Mouse (Mus musculus): ENCODE data around the gene Nos1. TPM values are rescaled to one million over a fixed set of nuclear protein-coding genes. Genes with fewer than 3 reads are reported as not detected.

Nos1 gene
- total RNA-seq, 2 experiments from 2014 or later: 46.2 to 62.5 TPM

DNA sequence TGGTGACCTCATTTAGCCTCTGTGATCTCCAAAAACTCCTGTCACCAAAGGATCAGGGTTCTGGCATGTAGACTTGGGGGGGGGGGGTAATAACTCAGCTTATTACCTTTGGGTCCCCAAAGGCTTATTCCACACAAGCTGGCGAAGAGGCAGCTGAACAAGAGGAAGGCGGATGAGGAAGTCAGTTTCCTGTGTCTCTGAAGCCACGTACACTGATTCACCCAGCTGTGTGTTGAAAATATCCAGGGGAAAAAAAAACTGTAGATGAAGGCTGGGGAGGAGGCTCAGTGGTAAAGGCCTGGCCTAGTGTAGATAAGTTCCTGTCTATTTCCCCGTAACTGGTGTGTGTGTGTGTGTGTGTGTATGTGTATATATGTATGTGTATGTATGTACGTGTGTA, 110.7 kb downstream of the Nos1 start:
- no peak for DNase-seq (ENCODE audit: extremely low spot score in 1 of 2, low spot score in 1 of 2)

DNA sequence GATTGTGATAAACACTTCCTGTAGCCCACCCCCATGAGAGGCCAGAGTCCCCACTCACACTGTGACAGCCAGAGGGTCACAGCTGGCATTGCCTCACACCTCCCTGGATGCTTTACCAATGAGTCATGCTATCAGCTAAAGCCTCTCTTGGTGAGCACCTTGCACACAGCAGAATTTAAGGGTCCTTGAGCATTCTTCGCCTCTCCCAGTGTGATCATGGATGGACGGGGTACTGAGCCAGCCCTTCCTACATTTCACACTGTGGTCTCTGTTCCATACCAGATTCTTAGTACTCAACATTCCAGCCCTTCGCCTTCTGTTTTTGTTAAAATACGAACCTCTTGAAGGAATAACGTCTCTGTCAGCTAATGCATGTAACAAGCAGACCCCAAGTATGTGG, 113.2 kb downstream of the Nos1 start:
- DNase-seq (ENCODE audit: extremely low spot score in 1 of 2, low spot score in 1 of 2): no peak

DNA sequence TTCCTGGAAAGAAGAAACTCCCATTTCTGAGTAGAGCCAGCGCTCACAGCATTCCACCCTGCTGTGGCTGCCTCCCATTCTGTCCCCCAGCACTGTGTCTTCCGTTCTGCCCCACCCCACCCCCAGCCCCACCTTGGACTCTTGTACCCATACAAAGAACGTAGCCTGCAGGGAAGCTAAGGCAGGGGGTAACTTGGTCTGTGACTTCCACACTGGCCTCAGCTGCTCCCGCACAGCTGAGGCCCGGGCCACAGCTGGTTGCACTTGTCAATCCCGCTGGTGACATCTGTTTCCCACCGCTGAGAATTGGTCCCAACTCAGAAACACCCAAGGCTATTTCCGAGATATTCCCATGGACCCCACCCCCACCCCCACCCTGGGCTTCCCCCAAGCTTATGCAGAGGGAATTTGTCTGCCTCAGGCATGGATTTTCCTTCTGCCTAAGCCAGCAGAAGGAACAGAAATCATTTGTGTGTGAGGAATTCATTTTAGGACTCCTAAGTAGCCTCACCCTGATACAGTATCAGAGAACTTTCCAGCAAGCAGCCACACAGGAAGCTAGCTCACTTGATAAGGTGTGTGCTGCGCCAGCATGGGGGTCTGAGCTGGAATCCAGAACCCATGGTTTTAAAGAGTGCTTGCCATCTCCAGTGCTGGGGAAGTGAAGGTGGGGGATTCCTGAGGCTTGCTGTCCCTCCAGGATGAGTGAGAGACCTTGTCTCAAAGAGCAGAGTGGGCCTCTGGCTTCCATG, 117.4 kb downstream of the Nos1 start:
- DNase-seq (ENCODE audit: extremely low spot score in 1 of 2, low spot score in 1 of 2): no peak

DNA sequence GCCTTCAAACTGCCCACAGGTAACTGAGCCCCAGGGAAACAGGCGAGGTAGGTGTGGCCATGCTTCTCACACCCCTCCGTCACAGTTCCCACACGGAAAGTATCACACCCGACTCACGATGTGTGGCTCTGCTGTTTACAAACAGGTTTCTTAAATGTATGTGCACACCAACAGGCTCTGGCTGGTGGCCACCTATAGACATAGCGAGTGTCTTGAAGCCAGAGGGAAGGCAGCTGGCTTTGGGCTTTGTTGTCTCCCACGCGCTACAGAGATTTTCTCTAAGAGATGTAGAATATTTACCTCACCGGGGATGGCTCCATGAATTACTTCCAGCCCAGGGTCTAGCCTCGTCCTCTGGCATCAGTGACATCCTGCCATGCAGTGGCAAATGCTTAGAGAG, 118.5 kb downstream of the Nos1 start:
- no peak for DNase-seq (ENCODE audit: extremely low spot score in 1 of 2, low spot score in 1 of 2)

DNA sequence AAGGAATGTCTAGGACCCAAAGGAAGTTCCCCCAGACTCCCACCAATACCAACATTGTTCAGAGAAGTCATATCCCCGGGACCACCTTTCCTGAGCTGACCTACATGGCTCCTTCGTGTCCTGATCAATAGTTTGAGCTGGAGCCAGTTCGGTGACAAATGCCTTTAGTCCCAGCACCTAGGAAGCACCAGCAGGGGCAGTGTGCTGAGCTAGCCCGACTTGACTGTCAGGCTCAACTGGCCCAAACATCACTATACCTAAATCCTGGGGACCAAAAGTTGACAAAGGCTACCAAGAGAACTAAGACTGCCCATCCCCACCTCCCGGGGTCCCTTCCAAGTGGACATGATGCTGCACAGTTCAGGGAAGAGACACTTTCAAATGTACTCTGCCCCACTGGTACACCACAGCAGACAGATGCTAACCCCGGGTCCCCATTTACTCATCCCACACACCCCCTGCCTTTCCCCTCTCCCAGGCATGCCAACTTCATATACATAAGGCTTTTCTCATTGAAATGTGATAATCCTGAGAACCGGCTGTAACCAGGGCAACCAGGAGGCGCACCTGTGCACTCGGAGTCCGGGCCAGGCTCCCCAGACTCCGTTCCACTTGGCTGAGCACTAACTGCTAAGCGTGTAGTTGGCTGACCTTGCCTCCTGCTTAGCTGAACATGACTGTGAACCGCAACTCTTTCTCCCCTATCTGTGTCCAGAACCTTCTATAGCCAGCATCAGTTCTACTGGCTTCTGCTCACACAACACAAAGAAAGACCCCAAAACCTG, 120.3 kb downstream of the Nos1 start:
- no peak for DNase-seq (ENCODE audit: extremely low spot score in 1 of 2, low spot score in 1 of 2)

DNA sequence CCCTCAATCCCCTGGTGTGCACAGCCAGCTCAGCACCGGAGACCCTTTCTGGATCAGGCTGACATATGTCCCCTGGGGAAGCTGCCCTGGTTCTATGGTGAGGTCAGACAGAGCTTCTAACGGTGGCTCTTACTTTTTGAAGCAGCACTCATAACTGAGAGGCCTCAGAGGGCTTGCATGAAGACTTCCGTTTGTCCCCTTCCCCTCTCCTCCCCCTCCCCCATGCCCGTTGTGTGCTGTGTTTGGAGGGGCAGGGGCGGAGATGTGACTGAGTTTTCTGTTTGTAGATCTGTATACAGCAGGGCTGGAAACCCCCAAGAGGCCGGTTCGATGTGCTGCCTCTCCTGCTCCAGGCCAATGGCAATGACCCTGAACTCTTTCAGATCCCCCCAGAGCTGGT, 122.7 kb downstream of the Nos1 start:
- DNase-seq (ENCODE audit: extremely low spot score in 1 of 2, low spot score in 1 of 2): no peak

DNA sequence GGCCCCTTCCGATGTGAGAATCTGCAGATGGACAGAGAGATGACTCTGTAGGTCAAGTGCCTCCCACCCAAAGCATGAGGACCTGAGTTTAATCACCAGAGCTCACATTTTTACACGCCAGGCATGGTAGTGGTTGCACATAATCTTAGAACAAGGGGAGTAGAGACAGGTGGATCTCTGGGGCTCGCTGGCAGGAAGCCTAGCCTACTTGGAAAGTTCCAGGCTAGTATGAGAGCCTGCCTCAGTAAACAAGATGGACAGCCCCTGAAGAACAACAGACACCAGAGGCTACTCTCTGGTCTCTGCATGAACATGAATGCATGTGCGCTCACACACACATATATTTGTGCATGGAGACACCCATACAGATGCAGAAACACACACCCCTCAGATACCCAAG, 124.9 kb downstream of the Nos1 start:
- DNase-seq (ENCODE audit: extremely low spot score in 1 of 2, low spot score in 1 of 2): no peak

DNA sequence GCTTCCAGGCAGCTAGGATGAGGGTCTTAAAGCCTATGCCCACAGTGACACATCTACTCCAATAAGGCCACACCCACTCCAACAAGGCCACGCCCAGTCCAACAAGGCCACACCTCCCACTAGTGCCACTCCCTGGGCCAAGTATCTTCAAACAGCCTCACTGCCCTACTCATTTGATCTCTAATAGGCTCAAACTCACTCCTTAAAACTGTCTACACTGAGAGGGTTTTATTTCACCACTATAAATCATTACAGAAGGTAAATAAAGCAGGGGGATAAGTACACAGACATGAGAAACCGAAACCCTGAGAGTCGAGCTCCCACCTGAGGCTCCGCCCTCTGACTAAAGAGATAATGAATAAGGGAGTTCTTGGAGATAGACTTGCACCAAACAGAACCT, 128.7 kb downstream of the Nos1 start:
- DNase-seq (ENCODE audit: extremely low spot score in 1 of 2, low spot score in 1 of 2): no peak

DNA sequence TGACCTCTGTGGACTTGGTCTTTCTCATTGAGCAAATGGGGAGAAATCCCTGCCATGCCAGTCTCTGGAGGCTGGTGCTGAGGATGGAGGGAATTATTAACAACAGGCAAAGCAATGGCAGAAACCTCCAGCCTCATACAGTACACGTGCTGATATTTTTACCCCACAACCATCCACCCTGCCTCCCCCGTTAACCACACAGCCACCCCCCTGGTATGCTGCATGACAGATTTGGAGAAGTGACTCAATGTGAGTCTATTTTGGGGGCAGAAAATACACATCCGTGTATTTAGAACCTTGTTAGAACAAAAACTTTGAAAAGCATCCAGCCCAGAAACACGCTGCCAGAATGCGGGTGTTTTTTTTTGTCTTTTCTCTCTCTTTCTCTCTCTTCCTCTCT, 135.5 kb downstream of the Nos1 start:
- DNase-seq (ENCODE audit: extremely low spot score in 1 of 2, low spot score in 1 of 2): no peak

DNA sequence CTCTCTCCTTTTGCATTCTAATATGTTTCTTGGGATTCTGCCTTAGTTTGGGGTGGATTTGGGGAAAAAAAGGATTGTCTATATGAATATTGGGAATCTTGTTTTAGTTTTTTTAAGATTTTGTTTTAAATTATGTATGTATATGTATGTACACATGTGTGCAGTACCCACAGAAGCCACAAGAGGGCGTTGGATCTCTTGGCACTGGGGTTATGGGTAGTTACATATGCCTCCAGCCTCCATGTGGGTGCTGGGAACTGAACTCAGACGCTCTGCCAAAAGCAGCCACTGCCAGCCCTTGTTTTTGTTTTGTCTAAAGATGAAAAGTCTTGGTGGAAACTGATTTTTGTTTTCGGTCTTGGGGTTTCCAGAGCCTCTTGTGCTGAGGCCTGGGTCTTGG, 136.1 kb downstream of the Nos1 start:
- no peak for DNase-seq (ENCODE audit: extremely low spot score in 1 of 2, low spot score in 1 of 2)

DNA sequence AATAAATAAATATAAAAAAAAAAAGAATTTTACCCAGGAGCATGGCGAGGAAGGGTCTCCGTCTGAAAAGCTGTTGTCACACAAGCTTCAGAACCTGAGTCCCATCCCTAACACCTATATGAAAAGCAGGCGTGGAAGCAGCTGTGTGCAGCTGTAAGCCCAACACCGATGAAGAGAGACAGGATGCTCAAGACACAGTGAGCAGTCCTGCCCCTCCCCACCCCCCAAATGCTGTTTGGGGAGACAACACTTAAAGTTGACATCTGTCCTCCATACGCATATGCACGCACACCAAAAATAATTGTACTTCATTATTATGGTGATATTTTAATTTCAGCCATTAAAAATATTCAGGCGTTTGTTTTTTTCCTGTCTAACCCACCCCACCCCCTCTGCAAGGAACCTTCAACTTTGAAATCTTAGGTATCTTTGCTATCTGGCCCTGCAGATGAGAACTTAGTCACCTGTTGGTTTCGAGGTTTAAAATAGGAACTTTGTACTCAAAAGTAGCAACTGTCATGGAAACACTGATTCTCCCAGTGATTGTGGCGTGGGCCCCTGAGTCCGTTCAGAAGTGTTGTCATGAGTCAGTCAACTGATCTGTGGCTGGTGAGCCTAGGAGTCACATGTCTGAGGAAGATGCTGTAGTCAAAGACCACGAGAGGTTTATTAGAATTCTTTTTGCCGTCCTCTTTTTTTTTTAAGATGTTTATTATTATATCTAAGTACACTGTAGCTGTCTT, 141.1 kb downstream of the Nos1 start:
- no peak for DNase-seq (ENCODE audit: extremely low spot score in 1 of 2, low spot score in 1 of 2)

DNA sequence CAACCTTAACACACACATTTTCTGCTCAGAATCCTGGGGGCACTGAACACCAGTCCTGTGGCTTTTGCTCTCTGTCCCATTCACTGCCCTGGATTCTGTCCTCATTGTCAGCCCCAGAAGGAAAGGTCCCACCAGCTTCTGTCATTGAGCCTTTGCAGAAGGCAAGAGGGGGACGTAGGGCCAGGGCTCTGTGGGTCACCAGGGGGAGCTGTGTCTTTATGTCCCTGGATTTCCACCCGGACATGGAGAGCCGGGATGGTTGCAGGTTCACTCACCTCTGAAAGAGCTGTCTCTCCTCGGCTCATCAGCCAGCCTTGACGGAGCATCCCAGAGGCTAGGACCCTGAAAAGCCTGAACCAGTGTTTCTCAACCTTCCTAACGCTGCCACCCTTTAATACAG, 142.9 kb downstream of the Nos1 start:
- no peak for DNase-seq (ENCODE audit: extremely low spot score in 1 of 2, low spot score in 1 of 2)

DNA sequence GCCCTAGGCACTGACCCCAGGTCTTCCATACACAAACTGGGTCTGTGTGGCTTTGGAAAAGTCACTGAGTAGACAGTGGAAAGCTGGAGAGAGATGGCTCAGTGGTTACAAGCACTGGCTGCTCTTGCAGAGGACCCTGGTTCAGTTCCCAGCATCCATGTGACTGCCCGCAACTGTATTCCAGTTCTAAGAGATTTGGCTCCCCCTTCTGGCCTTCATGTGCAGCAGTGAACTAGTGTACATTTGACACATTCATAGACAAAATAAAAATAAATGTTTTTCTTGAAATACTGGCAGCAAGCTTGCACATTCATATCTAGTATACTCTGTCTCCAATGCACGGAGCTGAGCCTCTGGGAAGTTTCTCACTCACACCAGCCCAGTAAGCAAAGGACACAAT, 147.7 kb downstream of the Nos1 start:
- DNase-seq (ENCODE audit: extremely low spot score in 1 of 2, low spot score in 1 of 2): no peak

DNA sequence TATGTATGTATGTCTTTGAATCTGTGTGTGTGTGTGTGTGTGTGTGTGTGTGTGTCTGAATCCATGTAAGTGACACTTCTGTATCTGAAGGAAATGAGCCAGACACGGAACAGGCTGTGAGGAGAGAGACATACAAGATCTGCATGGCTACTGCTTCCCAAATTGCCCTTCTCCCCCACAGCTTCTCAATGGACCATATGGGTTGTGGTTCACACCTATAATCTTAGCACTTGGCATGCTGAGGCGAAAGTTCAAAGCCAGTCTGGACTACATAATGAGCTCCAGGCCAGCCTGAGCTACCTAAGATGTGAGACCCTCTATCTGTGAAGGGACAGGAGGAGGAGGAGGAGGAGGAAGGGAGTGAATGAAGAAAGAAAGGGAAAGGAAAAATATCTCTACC, 151.4 kb downstream of the Nos1 start:
- DNase-seq (ENCODE audit: extremely low spot score in 1 of 2, low spot score in 1 of 2): no peak

DNA sequence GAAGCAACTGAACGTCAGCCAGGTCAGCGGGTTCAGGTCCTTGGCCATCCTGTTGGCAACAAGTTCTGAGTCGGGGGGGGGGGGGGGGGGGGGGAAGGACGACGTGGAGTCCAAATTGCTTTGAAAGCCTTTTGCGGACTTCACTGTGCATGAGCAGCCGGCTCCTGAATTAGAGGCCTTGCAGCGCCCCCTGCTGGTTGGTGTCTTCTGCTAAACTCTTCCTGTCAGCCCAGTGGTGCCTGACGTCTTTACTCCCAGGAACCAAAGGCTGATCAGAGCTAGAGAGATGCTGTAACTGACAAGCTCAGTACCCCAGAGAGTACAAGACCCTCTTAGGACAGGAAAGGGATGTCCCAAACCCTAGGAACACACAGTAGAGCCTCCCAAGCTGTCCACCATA, 152.0 kb downstream of the Nos1 start:
- peak; percentile 85 to 99 for DNase-seq (ENCODE audit: extremely low spot score in 1 of 2, low spot score in 1 of 2)

DNA sequence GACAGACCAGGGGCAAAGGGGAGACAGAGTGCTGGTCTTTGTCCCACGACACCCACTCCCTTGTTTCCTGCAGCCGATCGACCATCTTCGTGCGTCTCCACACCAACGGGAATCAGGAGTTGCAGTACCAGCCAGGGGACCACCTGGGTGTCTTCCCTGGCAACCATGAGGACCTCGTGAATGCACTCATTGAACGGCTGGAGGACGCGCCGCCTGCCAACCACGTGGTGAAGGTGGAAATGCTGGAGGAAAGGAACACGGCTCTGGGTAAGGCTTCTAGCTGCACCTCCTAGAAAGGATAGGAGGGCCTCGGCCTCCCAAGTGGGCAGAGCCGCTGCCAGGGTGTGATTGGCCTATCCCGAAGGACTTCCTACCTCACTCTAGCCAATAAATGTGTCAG, 155.5 kb downstream of the Nos1 start:
- no peak for DNase-seq (ENCODE audit: extremely low spot score in 1 of 2, low spot score in 1 of 2)

DNA sequence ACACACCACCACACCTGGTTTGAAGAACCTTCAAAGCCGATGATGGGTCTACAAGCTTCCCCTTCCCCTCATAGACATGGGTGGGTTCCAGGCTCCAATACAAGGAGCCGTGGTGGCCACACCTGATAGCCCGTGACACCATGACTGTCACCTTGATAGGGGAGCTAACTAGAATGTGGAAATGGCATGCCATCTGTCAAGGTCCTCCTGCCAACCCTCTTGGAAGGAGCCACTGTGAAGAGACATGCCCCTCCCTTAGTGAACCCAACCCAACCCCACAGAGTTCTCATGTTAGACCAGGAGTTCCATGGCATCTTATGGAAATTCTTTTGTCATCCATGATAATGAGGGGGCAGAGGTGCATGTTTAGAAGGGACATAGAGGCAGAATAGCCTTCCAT, 156.4 kb downstream of the Nos1 start:
- DNase-seq (ENCODE audit: extremely low spot score in 1 of 2, low spot score in 1 of 2): no peak

DNA sequence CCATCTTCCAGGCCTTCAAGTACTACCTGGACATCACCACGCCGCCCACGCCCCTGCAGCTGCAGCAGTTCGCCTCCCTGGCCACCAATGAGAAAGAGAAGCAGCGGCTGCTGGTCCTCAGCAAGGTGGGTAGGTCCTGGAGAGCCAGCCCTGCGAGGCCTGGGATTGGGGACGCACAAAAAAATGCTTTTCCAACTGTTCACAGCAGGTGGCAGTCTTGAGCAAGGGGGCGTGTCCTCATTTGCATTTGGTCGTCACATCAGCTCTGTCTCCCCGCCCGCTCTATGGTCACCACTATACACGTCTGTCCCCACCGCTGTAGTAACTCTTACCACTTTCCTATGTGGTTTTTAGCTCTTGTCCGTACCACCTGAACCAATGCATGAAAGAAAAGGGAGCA, 157.3 kb downstream of the Nos1 start:
- peak in 1 of 2 experiments; percentile 47 for DNase-seq (ENCODE audit: extremely low spot score in 1 of 2, low spot score in 1 of 2)

DNA sequence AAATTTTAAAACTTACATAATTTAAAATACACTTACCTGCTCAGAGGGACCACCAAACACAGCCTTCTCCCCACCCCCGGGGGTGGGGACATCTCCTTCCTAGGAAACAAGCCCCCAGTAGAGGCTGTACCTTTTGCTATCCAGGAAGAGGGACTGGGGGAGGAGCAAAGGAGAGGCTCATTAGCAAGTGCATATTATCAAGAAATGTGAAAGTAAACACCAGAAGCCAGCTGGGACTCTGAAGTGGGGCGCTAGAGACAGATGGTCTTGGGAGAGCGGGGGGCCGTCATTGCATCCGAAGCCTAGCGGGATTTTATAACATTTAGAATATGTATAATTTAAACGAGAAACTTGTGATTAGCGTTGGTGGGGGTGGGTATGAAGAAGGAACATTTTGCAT, 158.6 kb downstream of the Nos1 start:
- no peak for DNase-seq (ENCODE audit: extremely low spot score in 1 of 2, low spot score in 1 of 2)

DNA sequence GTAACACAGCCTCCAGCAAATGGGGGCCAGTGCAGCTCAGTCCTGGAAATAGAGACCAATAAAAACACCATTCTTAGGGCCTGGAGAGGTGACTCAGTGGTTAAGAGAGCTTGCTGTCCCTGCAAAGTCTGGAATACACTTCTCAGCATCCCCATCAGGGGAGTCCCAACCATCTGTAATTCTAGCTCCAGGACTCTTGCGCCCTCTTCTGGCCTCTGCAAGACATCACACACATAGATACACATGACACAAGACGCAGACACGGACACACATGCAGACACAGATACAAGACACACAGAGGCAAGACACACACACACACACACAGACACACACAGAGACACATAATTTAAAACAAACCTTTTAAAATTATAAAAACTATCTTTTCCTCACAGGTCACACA, 160.7 kb downstream of the Nos1 start:
- no peak for DNase-seq (ENCODE audit: extremely low spot score in 1 of 2, low spot score in 1 of 2)

DNA sequence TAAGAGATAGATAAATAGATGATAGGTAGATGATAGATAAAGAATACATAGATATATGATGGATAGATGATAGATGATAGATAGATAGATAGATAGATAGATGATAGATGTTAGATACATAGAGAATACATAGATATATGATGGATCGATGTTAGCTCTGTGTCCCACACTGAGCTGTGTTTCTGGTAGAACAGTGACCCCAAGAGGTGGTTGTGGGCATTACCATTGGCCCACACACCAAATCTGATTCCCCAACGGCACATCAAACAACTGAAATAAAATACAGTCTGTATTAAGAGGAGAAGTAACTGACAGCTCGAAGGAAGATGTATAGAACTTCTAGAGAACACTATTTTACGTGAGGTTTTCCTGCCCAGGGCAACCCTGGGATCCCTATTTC, 165.8 kb downstream of the Nos1 start:
- DNase-seq (ENCODE audit: extremely low spot score in 1 of 2, low spot score in 1 of 2): peak; percentile 43 to 77
